Mouse (Mus musculus) embryonic facial prominence, embryonic 12.5 days (tissue): ENCODE data around the gene Ptgis. TPM values are rescaled to one million over a fixed set of nuclear protein-coding genes. Genes with fewer than 3 reads are reported as not detected.

Source experiments
- ATAC-seq: fragments of 200-750 bp; cut with Nextera tagmentation; 2 replicates; pipeline ENCODE4 v1.8.0; 2017; ENCODE audit not compliant: insufficient number of reproducible peaks, insufficient read depth, low FRiP score, low TSS enrichment
- H3K27ac ChIP-seq: fragments of 300-500 bp; sonication (generic); 2 replicates; pipeline ENCODE4 v1.5.1; 2016; ENCODE audit warnings: mild to moderate bottlenecking
- H3K27me3 ChIP-seq: fragments of 300-500 bp; sonication (generic); 2 replicates; pipeline ENCODE4 v1.6.1; 2016; ENCODE audit warnings: mild to moderate bottlenecking, moderate library complexity
- H3K36me3 ChIP-seq: fragments of 300-500 bp; sonication (generic); 2 replicates; pipeline ENCODE4 v1.6.1; 2016; ENCODE audit warnings: mild to moderate bottlenecking
- H3K4me1 ChIP-seq: fragments of 300-500 bp; sonication (generic); 2 replicates; pipeline ENCODE4 v1.6.1; 2016
- H3K4me2 ChIP-seq: fragments of 300-500 bp; sonication (generic); replicated peaks from 2 replicates; pipeline ENCODE4 v1.6.1; 2016; ENCODE audit warnings: mild to moderate bottlenecking, moderate library complexity
- H3K4me3 ChIP-seq: fragments of 300-500 bp; sonication (generic); 2 replicates; pipeline ENCODE4 v1.5.1; 2016; ENCODE audit warnings: mild to moderate bottlenecking
- H3K9ac ChIP-seq: fragments of 300-500 bp; sonication (generic); 2 replicates; pipeline ENCODE4 v1.6.1; 2016; ENCODE audit warnings: mild to moderate bottlenecking, moderate library complexity
- H3K9me3 ChIP-seq: fragments of 300-500 bp; sonication (generic); 2 replicates; pipeline ENCODE4 v1.6.1; 2016; ENCODE audit warnings: mild to moderate bottlenecking, moderate library complexity
- WGBS: fragments of 180-500 bp; shearing (Covaris S2); methylation state at CpG from one replicate; pipeline ENCODE4 v1.1.7; 2016; 5-methylcytosine and 5-hydroxymethylcytosine counted together
- polyA plus RNA-seq: library from polyadenylated mRNA; unstranded; fragments of >200 nt; fragmentation: Nextera tagmentation; extraction: Ambion mirVana; gene quantifications from 2 replicates; pipeline ENCODE4 v1.2.1, GENCODE M21; 2016

The Ptgis gene
- polyA plus RNA-seq, 1 experiment from 2014 or later, result 19.1 TPM

GRCm38 (mm10) chr2:167243831-167244563, 3.6 kb upstream of the Ptgis start:
- H3K27me3 ChIP-seq, result no peaks in the 10 kb centered on the region
- H3K4me2 ChIP-seq, result no peak overlapping the region
- no peak overlapping the region for H3K9ac ChIP-seq
- no peak for ATAC-seq
- 85% methylated on average over 4 of the region's 4 CpGs for WGBS
- no peaks in the 10 kb centered on the region for H3K36me3 ChIP-seq
- H3K9me3 ChIP-seq, result 0 out of 2 replicates have a peak, but pooled peaks cover 4% of the 10 kb centered on the region
- H3K4me3 ChIP-seq, result no peak overlapping the region
- H3K27ac ChIP-seq, result no peak overlapping the region
- H3K4me1 ChIP-seq, result peaks cover 13% of the 10 kb centered on the region

DNA sequence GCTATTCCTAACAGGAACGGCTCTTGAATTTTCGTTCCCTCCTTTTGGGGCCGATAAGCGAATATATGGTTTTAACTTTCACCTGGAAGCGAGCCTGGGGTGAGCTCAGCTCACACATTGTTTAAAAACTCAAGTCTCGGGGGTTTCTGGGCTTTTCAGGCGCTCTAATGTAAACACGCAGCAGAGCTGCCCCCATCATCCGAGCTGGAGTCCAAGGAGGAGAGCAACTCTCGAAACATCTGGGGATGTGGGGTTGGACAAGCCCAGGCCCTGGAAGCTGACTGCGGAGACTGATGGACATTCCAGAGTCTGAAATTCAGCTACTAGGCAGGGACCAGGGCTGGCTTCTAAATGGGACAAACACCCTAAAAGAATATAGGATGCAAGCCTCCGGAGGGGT, 1.1 kb downstream of the Ptgis start:
- no peak for ATAC-seq
- Histone ChIP-seq H3K9ac (no peak overlapping the region), H3K27me3 (peaks cover 4% of the 10 kb centered on the region; the same call in 1 of the 2 replicates), H3K9me3 (no peaks in the 10 kb centered on the region), H3K4me3 (peak overlapping the region; percentile 49), H3K4me1 (peaks cover 33% of the 10 kb centered on the region), H3K36me3 (no peaks in the 10 kb centered on the region), H3K27ac (peak overlapping the region; percentile 30; the same call in 1 of the 2 replicates), H3K4me2 (peak overlapping the region; percentile 79)
- 8% methylated on average over 12 of the region's 12 CpGs for WGBS

GRCm38 (mm10) chr2:167237224-167237623, 3.2 kb downstream of the Ptgis start:
- no peaks in the 10 kb centered on the region for H3K36me3 ChIP-seq
- no peak overlapping the region for H3K4me2 ChIP-seq
- H3K9me3 ChIP-seq, result no peaks in the 10 kb centered on the region
- no peak for ATAC-seq
- H3K9ac ChIP-seq, result no peak overlapping the region
- no peak overlapping the region for H3K27ac ChIP-seq
- H3K27me3 ChIP-seq, result peaks cover 4% of the 10 kb centered on the region; the same call in 1 of the 2 replicates
- no peak overlapping the region for H3K4me3 ChIP-seq
- H3K4me1 ChIP-seq, result peaks cover 45% of the 10 kb centered on the region
- 74% methylated on average over 9 of the region's 9 CpGs for WGBS

DNA sequence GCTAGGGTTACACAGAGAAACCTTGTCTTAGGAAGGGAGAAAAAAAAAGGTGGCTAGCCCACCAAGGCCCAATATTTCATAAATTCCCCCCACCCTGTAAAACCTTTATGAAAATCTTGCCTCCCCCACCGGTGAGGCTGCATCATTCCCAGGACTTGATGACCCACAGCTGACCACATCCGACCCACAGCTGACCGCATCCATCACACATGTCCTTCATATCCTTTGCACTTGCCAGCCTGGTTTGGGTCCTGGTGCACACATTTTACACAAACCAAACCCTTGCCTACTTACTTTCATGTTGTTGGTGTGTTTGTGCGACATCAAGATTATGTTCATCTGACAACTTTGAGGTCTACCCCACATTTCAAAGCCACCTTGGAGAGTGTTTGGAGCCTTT, 4.2 kb downstream of the Ptgis start:
- H3K36me3 ChIP-seq, result no peaks in the 10 kb centered on the region

DNA sequence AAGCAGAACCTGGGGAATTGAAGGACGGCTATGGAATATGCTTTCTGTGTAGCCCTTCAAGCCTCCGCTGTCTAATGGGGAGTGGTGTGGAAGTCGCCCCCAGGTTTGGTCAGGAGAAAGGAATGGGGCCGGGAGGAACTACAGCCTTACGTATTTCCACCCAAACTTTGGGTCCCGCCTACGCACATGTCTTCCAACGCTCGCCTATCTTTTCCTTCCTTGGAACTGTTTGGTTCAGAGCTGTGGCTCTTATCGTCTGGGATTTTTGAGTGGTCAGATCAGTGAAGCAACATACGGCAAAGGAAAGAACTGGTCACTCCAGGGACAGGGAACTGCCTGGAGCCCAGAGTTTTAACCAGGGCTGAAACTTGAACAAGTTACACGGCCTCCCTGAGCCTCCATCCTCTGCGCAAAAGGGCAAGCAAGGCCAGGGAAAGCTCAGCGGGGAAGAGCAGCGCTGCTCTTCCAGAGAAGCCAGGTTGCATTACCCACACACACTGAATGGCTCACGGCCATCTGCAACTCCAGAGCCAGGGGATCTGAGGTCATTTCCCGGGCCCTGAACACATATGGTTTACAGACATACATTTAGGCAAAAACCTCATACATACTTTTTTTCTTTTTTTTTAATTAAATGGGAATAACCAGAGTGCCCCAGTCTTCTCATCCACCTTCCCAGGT, 4.9 kb downstream of the Ptgis start:
- 67% methylated on average over 17 of the region's 17 CpGs for WGBS
- Histone ChIP-seq H3K4me1 (peaks cover 43% of the 10 kb centered on the region), H3K36me3 (no peaks in the 10 kb centered on the region), H3K4me3 (no peak overlapping the region), H3K27me3 (peaks cover 4% of the 10 kb centered on the region; the same call in 1 of the 2 replicates), H3K4me2 (no peak overlapping the region), H3K9ac (no peak overlapping the region), H3K9me3 (no peaks in the 10 kb centered on the region), H3K27ac (no peak overlapping the region; the same call in 1 of the 2 replicates)
- no peak for ATAC-seq

More for the DNA sequence above, 4.2 kb downstream of the Ptgis start:
- no peak overlapping the region for H3K9ac ChIP-seq
- H3K9me3 ChIP-seq, result no peaks in the 10 kb centered on the region
- 96% methylated on average over 4 of the region's 4 CpGs for WGBS
- ATAC-seq, result no peak
- H3K4me3 ChIP-seq, result no peak overlapping the region
- no peak overlapping the region for H3K4me2 ChIP-seq
- H3K27me3 ChIP-seq, result peaks cover 4% of the 10 kb centered on the region; the same call in 1 of the 2 replicates
- no peak overlapping the region for H3K27ac ChIP-seq
- H3K4me1 ChIP-seq, result peaks cover 48% of the 10 kb centered on the region

DNA sequence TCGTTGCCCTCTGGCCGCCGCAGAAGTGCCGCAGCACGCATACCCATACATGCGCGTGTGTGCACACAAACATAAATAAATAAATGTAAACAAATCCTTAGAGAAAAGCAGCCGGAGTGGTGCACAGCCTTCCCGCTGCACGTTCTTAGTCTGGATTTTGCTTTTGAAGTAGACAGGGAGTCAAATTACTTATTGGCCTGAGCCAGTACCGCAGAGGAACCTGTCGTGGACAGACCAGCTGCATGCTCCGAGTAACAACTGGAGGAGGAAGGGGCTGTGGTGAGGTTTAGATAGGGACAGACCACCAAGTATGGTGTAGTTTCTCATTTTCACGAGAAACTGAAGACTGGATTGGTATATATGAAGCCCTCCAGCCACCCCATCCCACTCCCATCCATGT, 6.6 kb downstream of the Ptgis start:
- Histone ChIP-seq H3K27ac (0 out of 2 replicates have a peak overlapping the region, but pooled peaks have one; percentile 61), H3K4me1 (peaks cover 33% of the 10 kb centered on the region)

GRCm38 (mm10) chr2:167233009-167233335, 7.4 kb downstream of the Ptgis start:
- no peak overlapping the region for H3K9ac ChIP-seq
- H3K27me3 ChIP-seq, result no peaks in the 10 kb centered on the region
- no peak overlapping the region for H3K27ac ChIP-seq
- H3K4me2 ChIP-seq, result no peak overlapping the region
- 68% methylated on average over 5 of the region's 5 CpGs for WGBS
- H3K4me3 ChIP-seq, result no peak overlapping the region
- H3K9me3 ChIP-seq, result no peaks in the 10 kb centered on the region
- no peaks in the 10 kb centered on the region for H3K36me3 ChIP-seq
- ATAC-seq, result no peak
- H3K4me1 ChIP-seq, result peaks cover 28% of the 10 kb centered on the region

More for the DNA sequence above, 6.6 kb downstream of the Ptgis start:
- ATAC-seq, result no peak
- Histone ChIP-seq H3K9ac (no peak overlapping the region), H3K36me3 (no peaks in the 10 kb centered on the region), H3K4me2 (peak overlapping the region; percentile 33), H3K4me3 (no peak overlapping the region), H3K27me3 (peaks cover 4% of the 10 kb centered on the region; the same call in 1 of the 2 replicates), H3K9me3 (no peaks in the 10 kb centered on the region)
- WGBS, result 32% methylated on average over 14 of the region's 14 CpGs

- no peaks in the 10 kb centered on the region for H3K9me3 ChIP-seq
- peaks cover 28% of the 10 kb centered on the region for H3K4me1 ChIP-seq
- WGBS, result 46% methylated on average over 14 of the region's 14 CpGs
- no peaks in the 10 kb centered on the region for H3K27me3 ChIP-seq
- no peak overlapping the region for H3K4me3 ChIP-seq
- no peak overlapping the region for H3K9ac ChIP-seq
- H3K36me3 ChIP-seq, result no peaks in the 10 kb centered on the region
- no peak overlapping the region for H3K4me2 ChIP-seq
- peak overlapping the region; percentile 37; the same call in 1 of the 2 replicates for H3K27ac ChIP-seq
- ATAC-seq, result no peak
Measured at GRCm38 (mm10) chr2:167232132-167233008, 8.0 kb downstream of the Ptgis start.

DNA sequence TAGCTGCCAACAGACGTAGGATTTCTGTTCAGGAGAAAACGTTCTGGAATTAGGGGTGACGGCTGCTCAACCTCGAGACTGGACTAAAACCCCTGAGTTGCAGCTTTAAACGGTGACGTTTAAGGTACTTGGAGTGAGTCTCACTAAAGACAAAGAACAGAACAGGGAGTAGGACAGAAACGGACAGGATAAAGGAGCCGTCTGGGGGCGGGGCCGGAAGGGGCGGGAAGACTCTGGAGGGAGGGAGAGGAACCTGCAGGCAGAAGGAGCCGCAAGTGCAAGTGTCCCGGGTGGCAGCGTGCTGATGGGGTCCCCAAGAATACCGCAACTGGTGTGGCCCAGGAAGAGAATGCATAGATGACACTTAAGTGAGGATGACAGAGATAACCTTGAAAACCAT, 9.8 kb downstream of the Ptgis start:
- H3K9me3 ChIP-seq, result no peaks in the 10 kb centered on the region
- H3K27ac ChIP-seq, result no peak overlapping the region
- peak overlapping the region; percentile 16 for H3K4me2 ChIP-seq
- H3K27me3 ChIP-seq, result no peaks in the 10 kb centered on the region
- H3K9ac ChIP-seq, result no peak overlapping the region
- H3K4me3 ChIP-seq, result no peak overlapping the region
- H3K4me1 ChIP-seq, result peaks cover 27% of the 10 kb centered on the region
- ATAC-seq, result no peak
- no peaks in the 10 kb centered on the region for H3K36me3 ChIP-seq
- 13% methylated on average over 15 of the region's 15 CpGs for whole genome bisulfite sequencing

- ATAC-seq, result no peak
- Histone ChIP-seq H3K9me3 (no peaks in the 10 kb centered on the region), H3K4me3 (no peak overlapping the region), H3K4me2 (no peak overlapping the region), H3K36me3 (0 out of 2 replicates have a peak, but pooled peaks cover 3% of the 10 kb centered on the region), H3K4me1 (no peaks in the 10 kb centered on the region), H3K9ac (no peak overlapping the region), H3K27me3 (no peaks in the 10 kb centered on the region), H3K27ac (no peak overlapping the region)
- 78% methylated on average over 7 of the region's 7 CpGs for WGBS
Measured at GRCm38 (mm10) chr2:167224937-167225336, 15.5 kb downstream of the Ptgis start.

DNA sequence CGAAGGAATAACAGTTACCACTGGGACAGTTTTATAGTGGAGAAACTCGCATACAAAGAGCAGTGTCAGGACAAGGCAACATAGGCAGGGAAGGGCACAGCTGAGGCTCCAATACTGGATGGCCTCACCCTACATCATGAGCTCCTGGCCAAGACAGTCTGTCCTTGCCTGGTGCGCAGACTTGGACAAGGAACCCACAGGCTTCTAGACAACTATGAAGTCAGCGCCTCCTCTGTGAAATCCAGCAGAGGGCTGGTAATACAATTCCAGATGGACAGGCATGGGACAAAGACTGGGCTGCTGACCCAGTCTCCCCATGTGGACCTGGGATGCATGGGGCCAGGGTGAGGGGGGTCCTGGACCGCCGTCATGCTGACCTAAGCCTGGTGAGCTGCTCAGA, 16.2 kb downstream of the Ptgis start:
- H3K4me2 ChIP-seq, result no peak overlapping the region
- H3K4me1 ChIP-seq, result no peaks in the 10 kb centered on the region
- H3K4me3 ChIP-seq, result no peak overlapping the region
- H3K36me3 ChIP-seq, result 0 out of 2 replicates have a peak, but pooled peaks cover 3% of the 10 kb centered on the region
- H3K27ac ChIP-seq, result no peak overlapping the region
- ATAC-seq, result no peak
- no peak overlapping the region for H3K9ac ChIP-seq
- no peaks in the 10 kb centered on the region for H3K27me3 ChIP-seq
- 91% methylated on average over 6 of the region's 6 CpGs for WGBS
- no peaks in the 10 kb centered on the region for H3K9me3 ChIP-seq
